Mouse (Mus musculus): ENCODE measurements at regions not wholly inside any gene's neighbourhood (a gene's known extent, or its start where the extent isn't known, plus 50 kb on each side); places are given as distances from the start of the nearest gene placed in this dataset.

- Histone ChIP-seq H3K4me3 (no peak overlapping the region), H3ac (ENCODE audit: control insufficient read depth, insufficient read length) (no peak overlapping the region), H3K79me2 (ENCODE audit: control insufficient read depth, insufficient read depth) (no peaks in the 10 kb centered on the region), H3K36me3 (ENCODE audit: control insufficient read depth, insufficient read depth) (no peaks in the 10 kb centered on the region), H3K27me3 (ENCODE audit: control insufficient read depth, insufficient read depth, insufficient read length) (no peaks in the 10 kb centered on the region), H3K4me2 (ENCODE audit: low read depth) (no peak overlapping the region)
- TF ChIP-seq POLR2AphosphoS2 (IDR thresholded peaks at IDR 0.05; ENCODE audit: insufficient read length, low read depth) (no peak), MYOG (IDR thresholded peaks at IDR 0.05; ENCODE audit: control insufficient read depth in 1 of 3, insufficient read depth in 1 of 3, insufficient read length in 2 of 3, low read depth in 2 of 3) (no peak), TCF3 (IDR thresholded peaks at IDR 0.05; ENCODE audit: insufficient read length, low read depth) (no peak), MAX (IDR thresholded peaks at IDR 0.05; ENCODE audit: low read depth) (no peak), TCF12 (IDR thresholded peaks at IDR 0.05; ENCODE audit: insufficient read depth, poor library complexity, severe bottlenecking) (no peak), E2F4 (IDR thresholded peaks at IDR 0.05; ENCODE audit: insufficient read depth) (no peak), POLR2A (IDR thresholded peaks at IDR 0.05; ENCODE audit: insufficient read length, low read depth) (no peak), SRF (IDR thresholded peaks at IDR 0.05; ENCODE audit: control insufficient read depth, insufficient read length, low read depth) (no peak), REST (IDR thresholded peaks at IDR 0.05; ENCODE audit: insufficient read depth, insufficient read length) (no peak), MYOD1 (IDR thresholded peaks at IDR 0.05; ENCODE audit: control insufficient read depth in 1 of 3, insufficient read length in 2 of 3, low read depth in 2 of 3) (no peak)
These were observed 154.7 kb downstream of the B3gnt2 start for GRCm38 (mm10) chr11:22706082-22706481.
